Mouse (Mus musculus) MEL (cell line): Measurements from ENCODE around the gene Asap3.

Experiments
- CHD2 ChIP-seq: IDR thresholded peaks from 2 replicates; pipeline ENCODE4 v1.6.1; 2011; ENCODE audit warnings: low read length, improper control_type of control experiment
- CTCF ChIP-seq, 3 experiments: IDR thresholded peaks in 2 of 3; conservative IDR thresholded peaks in 1 of 3; 2 replicates each; pipeline ENCODE4 v1.5.1; 2011 to 2012; ENCODE audit warnings: low read length in 3 of 3, low read depth in 2 of 3, mild to moderate bottlenecking in 2 of 3, improper control_type of control experiment in 1 of 3, inconsistent platforms in 1 of 3, mixed read lengths in 1 of 3, moderate library complexity in 1 of 3; ENCODE audit not compliant: control insufficient read depth in 1 of 3, insufficient read depth in 1 of 3, poor library complexity in 1 of 3, severe bottlenecking in 1 of 3
- E2F4 ChIP-seq: IDR thresholded peaks from 2 replicates; pipeline ENCODE4 v1.6.1; 2011; ENCODE audit warnings: low read depth, low read length, improper control_type of control experiment, borderline replicate concordance
- EP300 ChIP-seq, 2 experiments: IDR thresholded peaks; 2 replicates each; pipeline ENCODE4 v1.6.1; 2011; ENCODE audit warnings: improper control_type of control experiment in 2 of 2, low read length in 2 of 2, low read depth in 1 of 2, mild to moderate bottlenecking in 1 of 2
- GATA1 ChIP-seq: IDR thresholded peaks from 2 replicates; pipeline ENCODE4 v1.6.1; 2011; ENCODE audit warnings: low read depth, low read length, improper control_type of control experiment
- MAX ChIP-seq: IDR thresholded peaks from 2 replicates; pipeline ENCODE4 v1.6.1; 2011; ENCODE audit warnings: low read length, improper control_type of control experiment
- NELFE ChIP-seq: IDR thresholded peaks from 2 replicates; pipeline ENCODE4 v1.6.1; 2011; ENCODE audit warnings: low read depth, low read length, improper control_type of control experiment
- RCOR1 ChIP-seq: IDR thresholded peaks from 2 replicates; pipeline ENCODE4 v1.6.1; 2012; ENCODE audit warnings: low read depth, mild to moderate bottlenecking, inconsistent platforms, low read length, improper control_type of control experiment
- TAL1 ChIP-seq: IDR thresholded peaks from 2 replicates; pipeline ENCODE4 v1.6.1; 2012; ENCODE audit warnings: mild to moderate bottlenecking, inconsistent platforms, low read length, moderate library complexity, mixed read lengths
- TCF12 ChIP-seq: IDR thresholded peaks from 2 replicates; pipeline ENCODE4 v1.6.1; 2014; ENCODE audit warnings: low read depth, mild to moderate bottlenecking, inconsistent platforms, low read length, improper control_type of control experiment, moderate library complexity
- USF1 ChIP-seq: IDR thresholded peaks from 2 replicates; pipeline ENCODE4 v1.6.1; 2014; ENCODE audit warnings: low read depth, mild to moderate bottlenecking, inconsistent platforms, low read length, improper control_type of control experiment, moderate library complexity

GRCm38 (mm10) chr4:136195029-136195428 is 11.1 kb upstream of the Asap3 start:
- no peak for TF ChIP-seq E2F4
- no peak for TF ChIP-seq MAX
- TF ChIP-seq CTCF (IDR thresholded peaks at IDR 0.05 in 2 of 3, conservative IDR thresholded peaks at IDR 0.05 in 1 of 3; ENCODE audit: control insufficient read depth in 1 of 3, insufficient read depth in 1 of 3, low read depth in 2 of 3, low read length in 3 of 3, poor library complexity in 1 of 3, severe bottlenecking in 1 of 3): no peak
- TF ChIP-seq TAL1: no peak
- TF ChIP-seq EP300 (IDR thresholded peaks at IDR 0.05; ENCODE audit: low read depth in 1 of 2, low read length in 2 of 2): no peak
- no peak for TF ChIP-seq CHD2
- TF ChIP-seq NELFE: no peak
- no peak for TF ChIP-seq GATA1
- TF ChIP-seq TCF12: no peak
- TF ChIP-seq USF1: no peak
- no peak for TF ChIP-seq RCOR1
